Mouse (Mus musculus) myocyte (in vitro differentiated cells): ENCODE measurements around the gene Pwp2.

Experiments
- CEBPB ChIP-seq: IDR thresholded peaks from 2 replicates; pipeline ENCODE4 v1.6.1; 2011; ENCODE audit warnings: mild to moderate bottlenecking, moderate library complexity; ENCODE audit not compliant: poor library complexity, insufficient read depth, severe bottlenecking
- MAX ChIP-seq: IDR thresholded peaks from one replicate; pipeline ENCODE4 v1.6.1; 2011; ENCODE audit warnings: low read depth, mild to moderate bottlenecking, control low read depth
- MYOD1 ChIP-seq, 3 experiments: IDR thresholded peaks; one replicate each; pipeline ENCODE4 v1.6.1; 2011; ENCODE audit warnings: control low read depth in 2 of 3, low read depth in 2 of 3, mild to moderate bottlenecking in 2 of 3, moderate library complexity in 1 of 3; ENCODE audit not compliant: insufficient read length in 2 of 3, control insufficient read depth in 1 of 3
- POLR2A ChIP-seq: IDR thresholded peaks from one replicate; pipeline ENCODE4 v1.6.1; 2011; ENCODE audit warnings: low read depth, mild to moderate bottlenecking, control low read depth, moderate library complexity; ENCODE audit not compliant: insufficient read length
- SRF ChIP-seq: IDR thresholded peaks from one replicate; pipeline ENCODE4 v1.6.1; 2011; ENCODE audit warnings: low read depth; ENCODE audit not compliant: control insufficient read depth, insufficient read length
- TCF12 ChIP-seq: IDR thresholded peaks from one replicate; pipeline ENCODE4 v1.6.1; 2011; ENCODE audit warnings: mild to moderate bottlenecking, control low read depth; ENCODE audit not compliant: poor library complexity, insufficient read depth, severe bottlenecking
- USF1 ChIP-seq: IDR thresholded peaks from one replicate; pipeline ENCODE4 v1.6.1; 2011; ENCODE audit warnings: low read depth, mild to moderate bottlenecking, control low read depth, moderate library complexity

- TF ChIP-seq MAX = no peak
- no peak for TF ChIP-seq POLR2A
- TF ChIP-seq SRF = no peak
- TF ChIP-seq TCF12 = no peak
- no peak for TF ChIP-seq MYOD1 (IDR thresholded peaks at IDR 0.05; ENCODE audit: control insufficient read depth in 1 of 3, insufficient read length in 2 of 3, low read depth in 2 of 3)
- no peak for TF ChIP-seq CEBPB
- TF ChIP-seq USF1 = no peak
Observed at GRCm38 (mm10) chr10:78140843-78141242, 44.1 kb downstream of the Pwp2 start.
